Mouse (Mus musculus) cerebellum, postnatal 25 days (tissue): ENCODE results near the gene Cs.

ENCODE experiments used
- DNase-seq, 2 experiments: peaks; one replicate each; pipeline ENCODE4 v3.0.0; 2021; ENCODE audit warnings: mixed read lengths in 2 of 2

Gene Cs

DNA sequence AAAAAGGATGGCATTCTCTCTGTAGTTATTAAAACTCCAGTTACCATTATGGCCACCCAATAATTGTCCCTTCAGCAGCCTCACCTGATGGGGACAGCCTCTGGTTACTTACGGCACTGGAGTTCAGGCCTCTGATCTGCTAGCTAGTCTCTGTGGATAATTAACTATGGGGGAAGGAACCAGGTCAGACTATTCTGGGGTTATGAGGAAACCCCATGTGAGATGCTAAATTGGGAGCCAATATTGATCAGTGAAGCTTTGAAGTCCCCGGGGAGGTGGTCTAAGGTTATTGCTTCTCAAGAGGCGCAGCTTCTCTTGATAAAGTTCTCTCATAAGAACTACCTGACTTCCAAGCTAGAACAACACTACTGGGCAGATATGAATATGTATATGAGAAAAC lies 1.3 kb upstream of the Cs start:
- no peak for DNase-seq

DNA sequence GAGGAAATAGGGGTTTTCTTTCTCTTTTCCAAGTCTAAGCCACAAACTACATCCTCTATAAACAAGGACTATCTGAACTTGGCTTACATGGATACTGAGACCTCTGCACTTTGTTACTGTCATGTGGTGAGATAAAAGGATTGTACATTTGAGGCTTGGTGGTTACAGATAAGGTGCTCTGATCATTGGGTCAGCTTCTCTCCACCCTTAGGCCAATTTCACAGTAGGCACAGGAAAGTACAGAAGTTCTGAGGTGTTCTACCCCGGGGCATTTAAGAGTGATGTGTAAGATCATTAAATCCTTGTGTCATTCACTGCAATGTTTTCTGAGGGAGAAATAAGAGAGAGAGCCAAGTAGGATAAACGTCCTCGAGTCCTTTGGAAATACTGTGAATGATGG lies 937 bp upstream of the Cs start:
- no peak for DNase-seq

DNA sequence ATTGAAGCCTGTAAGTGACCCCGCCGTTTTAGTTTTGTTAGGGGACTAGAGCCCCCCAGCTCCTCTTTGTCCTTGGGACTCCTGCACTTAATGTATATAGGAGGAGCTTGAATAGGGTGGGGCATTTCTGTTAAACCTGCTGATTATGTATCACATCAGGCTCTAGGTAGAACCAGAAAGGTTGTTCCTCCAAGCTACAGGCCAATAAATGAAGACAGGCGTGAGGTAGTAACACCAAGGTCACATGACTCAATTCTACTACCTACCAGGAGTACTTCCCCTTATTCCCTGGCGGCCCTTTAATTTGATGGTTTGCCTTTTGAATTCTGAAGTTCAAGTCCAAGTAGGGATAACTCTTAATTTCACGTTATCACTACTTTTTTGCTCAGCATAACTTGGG lies 881 bp downstream of the Cs start:
- DNase-seq: no peak

DNA sequence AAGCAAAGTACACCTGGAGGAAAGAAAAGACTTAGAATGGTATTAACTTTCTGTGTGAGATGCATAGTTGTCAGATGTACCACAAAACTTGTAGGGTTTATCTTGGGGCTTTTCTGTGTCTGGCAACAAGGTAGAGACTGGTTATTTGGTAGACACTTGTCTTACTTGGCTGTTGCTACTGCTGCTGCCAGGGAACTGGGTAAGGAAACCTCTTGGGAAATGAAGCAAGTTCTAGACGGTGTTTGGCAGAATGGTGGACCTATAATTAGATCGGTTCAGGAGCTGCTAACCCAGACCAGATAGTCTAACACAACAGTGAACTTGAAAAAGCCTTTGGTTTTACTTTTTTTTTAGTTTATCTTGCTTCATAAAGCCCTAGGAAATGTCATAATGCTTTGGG lies 1.4 kb downstream of the Cs start:
- no peak for DNase-seq

DNA sequence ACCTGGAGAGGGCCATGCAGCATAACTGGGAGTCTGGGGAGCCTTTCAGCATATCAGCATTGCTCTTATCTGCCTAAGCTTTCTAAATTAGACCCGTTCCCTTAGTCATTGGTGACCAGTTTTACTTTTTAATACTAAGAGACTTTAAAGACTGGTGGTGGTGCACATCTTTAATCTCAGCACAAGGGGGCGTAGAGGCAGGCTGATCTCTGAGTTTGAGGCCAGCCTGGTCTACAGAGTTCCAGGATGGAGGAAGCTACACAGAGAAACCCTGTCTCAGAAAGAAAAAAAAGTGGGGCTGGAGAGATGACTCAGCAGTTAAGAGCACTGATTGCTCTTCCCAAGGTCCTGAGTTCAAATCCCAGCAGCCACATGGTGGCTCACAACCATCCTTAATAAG lies 2.7 kb downstream of the Cs start:
- DNase-seq: no peak

DNA sequence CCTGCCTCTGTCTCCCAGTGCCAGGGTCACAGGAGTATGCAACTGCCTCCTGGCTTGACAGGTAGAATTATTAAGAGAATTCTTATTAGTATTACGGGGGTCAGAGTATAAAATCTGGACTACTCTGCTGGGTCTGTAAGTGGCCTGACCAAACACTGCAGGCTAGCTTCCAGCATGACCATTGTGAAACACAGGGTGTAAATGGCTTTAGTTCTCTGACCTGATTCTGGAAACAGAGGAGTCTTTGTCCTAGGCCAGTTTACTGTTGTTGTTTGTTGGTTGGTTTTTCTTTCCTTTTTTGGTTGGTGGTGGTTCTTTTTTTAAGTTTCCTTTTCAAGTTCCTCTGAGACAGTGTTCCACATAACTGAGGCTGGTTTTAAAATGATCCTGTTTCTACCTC lies 5.9 kb downstream of the Cs start:
- DNase-seq: no peak

DNA sequence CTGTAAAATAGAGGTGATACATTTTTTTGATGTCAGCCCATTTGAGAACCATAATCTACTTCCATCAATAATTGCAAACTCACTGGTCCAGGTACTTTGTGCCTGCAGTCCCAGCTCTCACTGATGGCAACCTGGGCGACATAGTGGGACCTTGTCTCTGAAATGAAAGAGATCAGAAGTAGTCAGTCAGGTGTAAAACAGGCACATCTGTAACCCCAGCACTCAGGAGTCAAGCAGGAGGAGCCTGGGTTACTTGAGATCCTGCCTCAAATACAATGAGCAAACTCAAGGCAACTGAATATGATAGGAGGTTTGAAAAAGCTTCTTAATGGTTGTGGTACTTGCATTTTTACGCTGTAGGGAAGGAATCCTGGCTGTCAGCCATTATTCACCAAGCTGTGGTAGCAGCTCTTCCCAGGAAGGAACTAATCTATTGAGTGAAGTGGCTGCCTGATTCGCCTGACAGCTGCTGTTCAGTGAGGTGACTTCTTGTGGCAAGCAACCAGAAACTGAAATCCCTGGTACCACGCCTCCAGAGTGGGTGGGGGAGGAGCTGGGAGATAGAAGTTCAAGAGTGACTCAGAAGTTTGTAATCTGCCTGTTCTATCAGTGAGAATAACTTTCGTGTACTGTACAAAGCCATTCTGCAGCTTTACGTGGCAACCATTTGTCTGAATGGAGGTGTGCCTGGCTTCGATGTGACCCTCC lies 7.2 kb downstream of the Cs start:
- DNase-seq: peak; percentile 19 to 36

DNA sequence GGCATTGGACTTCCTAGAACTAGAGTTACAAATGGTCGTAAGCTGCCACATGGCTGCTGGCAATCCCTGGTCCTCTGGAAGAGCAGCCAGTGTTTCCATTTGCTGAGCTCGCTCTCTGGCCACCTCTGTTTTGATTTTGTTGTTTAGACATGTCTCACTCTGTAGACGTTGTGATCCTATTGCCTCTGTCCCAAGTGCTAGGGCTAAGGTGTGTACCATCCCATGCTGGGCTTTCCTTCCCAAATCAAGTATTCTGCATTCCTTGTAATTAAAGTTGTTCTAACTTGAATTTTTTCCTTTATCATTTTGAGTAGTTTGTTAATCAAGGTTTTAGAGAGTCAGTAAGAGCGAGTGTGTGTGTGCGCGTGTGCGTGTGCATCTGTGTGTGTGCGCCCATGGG lies 10.0 kb downstream of the Cs start:
- DNase-seq: no peak

DNA sequence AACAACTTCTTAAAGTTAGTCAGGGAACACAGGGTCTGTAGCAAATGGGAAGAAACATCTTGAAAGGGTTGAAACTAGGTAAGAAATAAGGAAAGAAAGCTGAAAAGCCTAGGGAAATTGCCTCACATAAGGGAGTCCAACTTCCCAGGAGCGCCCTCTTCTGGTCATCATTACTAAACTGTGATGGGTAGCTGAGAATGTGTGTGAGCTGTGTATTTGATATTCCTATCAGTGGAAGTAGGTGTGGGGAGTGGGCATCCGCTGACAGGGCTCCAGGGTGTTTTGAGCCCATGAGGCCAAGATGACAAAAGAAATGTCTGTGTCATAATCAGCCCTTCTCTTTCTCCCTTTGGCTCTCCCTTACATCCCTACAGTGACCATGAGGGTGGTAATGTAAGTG lies 21.3 kb downstream of the Cs start:
- DNase-seq: peak in 1 of 2 experiments; percentile 74

DNA sequence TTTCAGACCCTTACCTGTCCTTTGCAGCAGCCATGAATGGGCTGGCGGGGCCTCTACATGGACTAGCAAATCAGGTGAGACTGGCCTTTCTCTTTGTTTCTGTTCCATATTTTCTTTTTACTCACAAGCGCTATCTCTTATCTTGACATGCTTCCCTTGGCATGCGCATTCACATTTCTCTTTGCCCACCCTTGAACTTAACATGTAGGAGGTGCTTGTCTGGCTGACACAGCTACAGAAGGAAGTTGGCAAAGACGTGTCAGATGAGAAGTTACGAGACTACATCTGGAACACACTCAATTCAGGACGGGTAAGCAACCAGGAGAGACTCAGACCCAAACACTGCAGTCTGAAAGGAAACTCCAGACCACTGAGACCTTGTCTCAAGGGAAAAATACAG lies 21.7 kb downstream of the Cs start:
- DNase-seq: no peak

DNA sequence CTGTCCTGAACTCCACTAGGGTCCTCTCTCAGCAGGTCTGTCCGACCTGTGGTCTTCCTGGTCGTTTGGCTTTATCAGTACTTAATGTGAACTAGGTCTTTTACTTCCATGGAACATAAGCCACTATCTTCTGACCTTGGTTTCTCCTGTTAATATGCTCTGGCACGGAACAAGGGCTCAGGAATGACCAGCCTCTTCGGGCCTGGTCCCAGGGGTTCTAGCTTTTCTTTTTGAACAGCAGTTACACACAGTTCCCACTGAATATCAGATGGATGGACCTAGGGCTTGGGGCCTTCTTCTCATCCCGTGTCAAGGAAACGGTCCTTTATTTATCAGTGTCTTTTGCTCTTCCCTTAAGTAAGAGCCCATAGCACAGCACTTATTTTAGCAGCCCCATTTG lies 24.3 kb downstream of the Cs start:
- no peak for DNase-seq

DNA sequence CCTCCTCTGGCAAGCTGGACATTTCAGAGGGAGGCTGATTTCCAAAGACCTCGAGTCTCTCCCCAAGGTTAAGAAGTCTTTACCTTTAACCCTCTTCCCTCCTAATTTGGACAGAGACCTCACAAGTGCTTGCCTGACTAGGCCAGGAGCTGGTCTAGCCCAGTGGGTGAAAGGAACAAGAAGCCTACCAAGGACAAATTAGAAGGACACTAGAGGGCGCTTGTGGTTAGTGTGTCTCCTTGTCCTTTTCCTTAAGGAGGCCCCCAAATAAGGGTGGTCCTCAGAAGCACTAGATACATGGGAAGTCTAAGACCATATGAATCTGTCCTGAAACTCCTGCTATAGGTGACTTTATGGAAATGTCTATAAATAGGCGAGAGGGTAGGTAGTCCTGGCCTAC lies 25.0 kb downstream of the Cs start:
- DNase-seq: peak in 1 of 2 experiments; percentile 57

DNA sequence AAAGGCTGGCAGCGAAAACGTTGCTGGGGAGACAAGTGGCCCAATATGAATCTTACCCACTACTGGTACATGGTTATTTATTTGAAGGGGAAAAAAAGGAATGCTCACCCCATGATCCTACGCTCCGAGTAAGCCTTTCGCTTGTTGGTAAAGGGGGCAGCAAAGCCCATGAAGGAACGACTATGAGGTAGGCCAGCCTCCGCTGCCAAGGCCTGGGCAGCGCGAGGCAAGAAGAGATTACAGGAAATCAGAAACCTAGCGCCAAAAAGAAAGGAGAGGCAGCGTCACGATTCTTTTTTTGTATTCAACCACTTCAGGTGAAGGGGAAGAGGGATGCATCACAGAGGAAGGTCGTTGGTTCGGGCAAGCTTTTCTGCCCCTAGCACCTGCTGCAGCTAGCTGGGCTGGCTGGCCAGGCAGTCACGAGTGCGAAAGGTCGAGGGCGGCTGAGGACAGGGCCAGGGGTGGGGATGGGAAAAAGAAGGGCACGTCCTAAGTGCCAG lies 30.4 kb downstream of the Cs start:
- DNase-seq: no peak

DNA sequence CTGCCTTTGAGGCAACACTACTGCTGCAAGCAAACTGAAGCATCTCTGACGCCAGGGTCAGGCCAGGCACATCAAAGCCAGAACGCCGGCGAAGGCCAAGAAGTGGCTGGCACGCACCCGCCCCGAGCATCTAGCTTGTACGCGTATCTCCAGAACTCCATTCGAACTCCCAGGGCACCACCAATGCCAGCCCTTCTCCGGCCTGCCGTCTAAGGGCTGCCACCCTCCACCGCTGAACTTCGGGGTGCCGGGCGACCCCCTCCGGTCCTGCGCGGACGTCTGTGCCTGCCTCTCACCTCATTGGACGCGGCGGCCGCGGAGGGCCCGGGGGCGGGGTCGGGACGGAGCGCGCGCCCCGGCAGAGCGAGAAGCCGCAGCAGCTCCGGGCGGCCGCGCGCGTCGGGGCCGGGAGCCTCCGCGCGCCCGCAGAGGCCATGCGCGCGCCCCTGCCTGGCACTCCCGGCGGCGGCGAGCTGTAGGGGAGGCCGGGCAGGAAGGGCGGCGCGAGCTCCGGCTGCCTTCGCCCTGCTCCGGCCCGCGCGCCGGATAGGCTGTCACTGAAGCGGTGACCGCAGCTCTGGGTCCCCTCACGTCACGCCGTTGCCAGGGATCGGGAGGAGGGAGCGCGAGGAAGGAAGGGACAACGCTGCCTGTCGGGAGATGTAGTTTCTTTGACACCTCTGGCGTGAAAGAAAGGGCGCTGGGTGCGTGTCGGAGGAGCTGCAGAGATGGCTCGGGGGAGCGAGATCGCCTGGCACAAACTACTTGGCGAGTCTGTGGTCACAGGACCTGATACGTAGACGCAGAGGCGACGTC lies 31.1 kb downstream of the Cs start, which contains the start of gene Coq10a:
Coq10a (minus strand) TSS at position 596 of the 816 bp plus-strand sequence.
- peak; percentile 95 to 96 for DNase-seq

DNA sequence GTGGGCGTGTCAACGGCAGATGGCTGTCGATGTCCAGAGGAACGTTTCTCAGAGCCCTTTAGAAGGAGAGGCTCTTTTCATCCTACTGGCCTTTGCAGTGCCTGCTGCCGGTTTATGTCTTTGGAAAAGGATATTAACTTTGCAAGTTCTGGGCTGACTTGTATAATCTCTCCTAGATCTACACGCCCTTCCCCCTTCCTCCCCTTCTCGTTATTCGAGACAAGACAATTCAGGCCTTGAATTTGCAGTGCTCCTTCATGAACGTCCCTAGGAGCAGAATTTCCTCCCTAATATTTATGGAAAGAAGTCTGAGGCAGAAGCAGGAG lies 31.6 kb downstream of the Cs start:
- no peak for DNase-seq

DNA sequence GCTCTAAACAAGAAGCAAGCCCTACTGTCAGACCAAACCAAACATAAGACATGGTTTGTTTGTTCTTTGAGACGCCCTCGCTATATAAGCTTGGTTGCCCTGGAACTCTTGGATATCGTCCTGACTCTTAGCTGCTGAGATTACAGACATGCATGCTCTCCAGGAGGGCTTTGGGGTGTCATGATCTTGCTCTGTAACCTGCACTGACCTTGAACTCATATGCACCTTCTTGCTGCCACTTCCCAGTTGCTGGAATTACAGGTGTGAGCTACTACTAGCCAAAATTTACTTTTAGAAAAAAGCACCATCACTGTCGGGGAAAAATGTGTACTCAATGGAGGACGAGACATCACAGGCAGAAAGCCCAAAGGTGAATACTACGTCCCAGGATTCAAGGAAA lies 32.1 kb downstream of the Cs start:
- no peak for DNase-seq

DNA sequence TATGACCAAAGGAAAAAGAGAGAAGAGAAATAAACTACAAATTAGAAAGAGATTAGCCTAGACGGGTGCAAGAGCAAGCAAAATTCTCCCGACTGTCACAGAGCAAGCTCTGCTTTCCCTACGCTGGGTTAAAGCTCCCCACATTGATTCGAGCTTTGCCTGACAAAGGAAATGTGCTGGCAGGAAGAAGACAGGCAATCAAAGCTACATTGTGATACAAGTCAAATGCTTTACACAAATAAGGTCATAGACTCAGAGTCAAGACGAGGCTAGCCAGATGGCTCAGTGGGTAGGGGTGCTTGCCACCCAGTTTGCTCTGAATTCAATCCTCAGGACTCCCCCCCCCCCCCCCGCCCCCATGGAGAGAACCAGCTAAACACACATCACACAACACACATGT lies 32.5 kb downstream of the Cs start:
- DNase-seq: no peak

DNA sequence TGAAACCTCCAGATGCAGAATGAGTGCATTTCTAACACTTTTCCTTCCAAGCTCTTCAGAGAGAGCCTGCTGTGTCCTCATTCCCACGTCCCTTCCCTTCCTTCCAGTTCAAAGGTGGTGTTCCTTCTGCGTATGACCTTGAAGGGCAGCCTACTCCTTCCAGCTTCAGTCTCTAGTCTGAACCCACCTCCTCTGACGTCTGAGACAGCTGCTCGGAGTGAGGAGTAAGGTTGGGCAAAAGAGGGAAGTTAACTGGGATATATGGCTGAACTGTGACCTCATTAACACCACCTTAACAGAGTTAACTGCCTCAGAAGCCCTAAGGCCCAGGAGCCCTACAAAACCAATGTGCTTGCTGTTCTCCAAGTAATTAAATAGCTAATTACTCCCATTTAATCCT lies 33.1 kb downstream of the Cs start:
- no peak for DNase-seq

DNA sequence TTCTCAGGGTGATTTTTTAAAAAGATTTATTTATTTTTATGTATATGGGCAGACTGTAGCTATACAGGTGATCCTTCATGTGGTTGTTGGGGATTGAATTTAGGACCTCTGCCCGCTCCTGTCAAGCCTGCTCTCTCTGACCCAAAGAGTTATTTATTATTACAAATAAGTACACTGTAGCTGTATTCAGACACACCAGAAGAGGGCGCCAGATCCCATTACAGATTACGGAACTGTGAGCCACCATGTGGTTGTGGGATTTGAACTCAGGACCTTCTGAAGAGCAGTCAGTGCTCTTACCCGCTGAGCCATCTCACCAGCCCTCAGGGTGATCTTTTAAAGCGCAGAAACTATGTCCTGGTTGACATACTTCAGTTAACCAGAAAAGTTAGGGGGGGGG lies 34.6 kb downstream of the Cs start:
- DNase-seq: no peak

DNA sequence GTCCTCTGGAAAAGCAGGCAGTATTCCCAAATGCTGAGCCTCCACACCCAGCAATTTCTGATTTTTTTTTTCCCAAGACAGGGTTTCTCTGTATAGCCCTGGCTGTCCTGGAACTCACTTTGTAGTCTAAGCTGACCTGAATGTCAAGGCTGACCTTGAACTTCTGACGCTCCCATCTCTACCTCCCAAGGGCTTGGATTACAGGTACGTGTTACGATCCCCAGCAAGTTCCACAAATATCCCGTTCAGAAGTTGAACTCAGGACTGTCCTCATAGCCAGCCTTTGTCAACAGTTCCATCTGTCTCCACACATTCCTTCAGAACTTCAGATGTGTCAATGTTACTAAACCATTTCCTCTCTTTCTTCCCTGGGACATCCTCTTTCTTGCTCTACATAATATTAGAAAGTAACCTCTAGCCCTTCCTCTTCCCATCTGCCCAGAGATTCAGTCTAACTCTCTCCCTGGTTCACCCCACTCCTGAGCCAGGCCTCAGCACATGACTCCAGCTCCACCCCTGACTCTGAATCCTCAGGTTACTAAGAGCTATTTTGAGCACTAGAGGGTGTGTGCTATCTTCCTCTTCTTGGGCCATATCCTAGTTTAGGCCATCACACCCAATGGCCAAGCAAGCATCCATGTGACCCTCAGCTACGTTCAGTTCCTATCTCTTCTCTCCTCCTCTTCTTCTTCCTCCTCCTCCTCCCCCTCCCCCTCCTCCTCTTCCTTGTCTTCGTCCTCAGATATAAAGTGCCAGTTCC lies 35.6 kb downstream of the Cs start:
- DNase-seq: no peak

DNA sequence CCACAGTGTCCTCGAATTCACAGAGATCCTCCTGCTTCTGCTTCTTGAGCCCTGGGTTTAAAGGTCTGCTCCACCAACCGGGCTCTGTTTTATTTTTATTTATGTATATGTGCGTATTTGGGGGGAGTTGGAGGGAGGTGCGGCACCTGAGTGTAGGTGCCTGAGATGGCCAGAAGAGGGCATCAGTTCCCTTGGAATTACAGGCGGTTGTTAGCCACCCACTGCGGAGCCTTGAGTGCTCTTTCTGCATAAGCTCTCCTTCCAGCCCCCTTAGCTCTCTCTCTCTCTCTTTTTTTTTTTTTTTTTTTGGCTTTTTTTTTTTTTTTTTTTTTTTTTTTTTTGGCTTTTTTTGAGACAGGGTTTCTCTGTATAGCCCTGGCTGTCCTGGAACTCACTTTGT lies 36.9 kb downstream of the Cs start:
- no peak for DNase-seq

DNA sequence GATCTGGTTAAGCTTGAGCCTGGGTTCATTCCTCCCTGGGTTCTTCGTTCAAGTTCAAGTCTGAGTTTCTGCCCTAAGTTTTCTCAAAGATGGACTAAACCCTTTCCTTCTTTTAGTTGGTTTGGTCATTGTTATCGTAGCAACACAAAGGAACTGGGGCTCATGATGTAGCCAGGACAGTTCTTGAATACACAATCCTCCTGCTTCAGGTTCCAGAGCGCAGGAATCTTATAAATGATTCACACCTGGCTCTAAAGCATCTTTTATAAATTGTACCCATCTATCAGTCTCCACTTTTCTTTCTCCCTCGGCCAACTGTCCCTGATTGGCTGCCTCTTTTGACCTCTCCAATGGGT lies 38.5 kb downstream of the Cs start:
- no peak for DNase-seq

DNA sequence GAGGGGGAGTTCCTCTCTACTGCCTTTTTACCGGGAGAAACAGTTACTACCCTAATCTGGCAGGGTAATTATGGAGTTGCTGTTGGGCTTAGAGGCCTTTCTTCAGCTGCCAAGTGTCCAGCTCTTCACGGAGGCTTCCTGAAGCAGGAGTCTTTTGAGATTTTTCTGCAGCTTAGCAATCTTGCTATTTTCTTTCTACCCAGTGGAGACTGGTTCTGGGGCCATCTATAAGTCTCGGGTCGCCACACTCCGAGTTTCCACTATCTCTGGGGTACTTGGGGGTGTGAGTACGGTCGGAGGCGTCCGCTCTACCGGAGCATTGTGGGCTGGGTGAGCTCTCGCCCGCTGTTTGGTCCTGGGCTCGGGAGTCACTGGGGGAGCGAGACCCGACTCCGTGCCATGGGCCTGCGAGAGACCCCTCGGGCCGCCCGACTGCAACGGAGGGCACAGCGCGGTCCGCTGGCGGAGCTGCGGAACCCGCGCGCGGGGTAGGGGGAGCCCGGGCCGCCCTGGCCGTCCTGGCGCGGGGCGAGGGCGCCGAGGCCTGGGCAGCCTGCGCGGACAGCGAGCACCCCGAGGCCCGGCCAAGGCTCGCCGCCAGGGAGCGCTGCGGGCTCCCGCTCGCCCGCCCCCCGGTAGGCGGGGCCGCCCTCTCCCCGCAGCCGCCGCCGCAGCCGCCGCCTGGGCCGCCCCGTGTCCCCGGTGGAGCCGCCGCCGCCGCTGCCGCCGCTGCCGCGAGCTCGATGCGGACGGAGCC lies 39.1 kb downstream of the Cs start, which contains the start of gene Ankrd52:
Ankrd52 (plus strand) TSS at position 661 of the 757 bp plus-strand sequence.
- peak; percentile 94 to 95 for DNase-seq
